Mouse (Mus musculus) embryonic facial prominence, embryonic 14.5 days (tissue): ENCODE measurements at regions not wholly inside any gene's neighbourhood (a gene's known extent, or its start where the extent isn't known, plus 50 kb on each side); places are given as distances from the start of the nearest gene placed in this dataset.
A peak's percentile ranks its signal among the peaks of the same experiment; 100 is the strongest.

Experiments
- ATAC-seq: fragments of 200-750 bp; cut with Nextera tagmentation; 2 replicates; pipeline ENCODE4 v1.8.0; 2017; ENCODE audit warnings: low read depth, moderate number of reproducible peaks, moderate TSS enrichment
- DNase-seq: peaks from one replicate; pipeline ENCODE4 v3.0.0-alpha.2; 2015; ENCODE audit warnings: low spot score
- H3K27ac ChIP-seq: fragments of 300-500 bp; sonication (generic); replicated peaks from 2 replicates; pipeline ENCODE4 v1.5.1; 2014; ENCODE audit warnings: low read depth, mild to moderate bottlenecking, low read length, moderate library complexity
- H3K27me3 ChIP-seq: fragments of 300-500 bp; sonication (generic); replicated peaks from 2 replicates; pipeline ENCODE4 v1.6.1; 2014; ENCODE audit warnings: low read length; ENCODE audit not compliant: control insufficient read depth, insufficient read depth
- H3K36me3 ChIP-seq: fragments of 300-500 bp; sonication (generic); 2 replicates; pipeline ENCODE4 v1.6.1; 2014; ENCODE audit warnings: low read length, mixed read lengths; ENCODE audit not compliant: control insufficient read depth, insufficient read depth
- H3K4me1 ChIP-seq: fragments of 300-500 bp; sonication (generic); 2 replicates; pipeline ENCODE4 v1.6.1; 2014; ENCODE audit warnings: antibody characterized with exemption, low read length; ENCODE audit not compliant: control insufficient read depth, insufficient read depth
- H3K4me2 ChIP-seq: fragments of 300-500 bp; sonication (generic); 2 replicates; pipeline ENCODE4 v1.6.1; 2014; ENCODE audit warnings: low read depth, mild to moderate bottlenecking, low read length, moderate library complexity, mixed read lengths
- H3K4me3 ChIP-seq: fragments of 300-500 bp; sonication (generic); 2 replicates; pipeline ENCODE4 v1.5.1; 2014; ENCODE audit warnings: low read depth, mild to moderate bottlenecking, low read length
- H3K9ac ChIP-seq: fragments of 300-500 bp; sonication (generic); 2 replicates; pipeline ENCODE4 v1.6.1; 2014; ENCODE audit warnings: low read depth, mild to moderate bottlenecking, low read length, moderate library complexity, mixed read lengths
- H3K9me3 ChIP-seq: fragments of 300-500 bp; sonication (generic); 2 replicates; pipeline ENCODE4 v1.6.1; 2016; ENCODE audit warnings: low read length; ENCODE audit not compliant: control insufficient read depth
- WGBS: fragments of 180-500 bp; shearing (Covaris S2); extraction: QIAGEN DNeasy Blood & Tissue Kit; methylation state at CpG from one replicate; pipeline ENCODE4 v1.1.7; 2014; 5-methylcytosine and 5-hydroxymethylcytosine counted together

- H3K9ac ChIP-seq = no peak overlapping the region
- no peaks in the 10 kb centered on the region for H3K9me3 ChIP-seq
- DNase-seq (no peak), ATAC-seq (no peak)
- no peaks in the 10 kb centered on the region for H3K36me3 ChIP-seq
- no peak overlapping the region for H3K4me2 ChIP-seq
- peaks cover 3% of the 10 kb centered on the region; the same call in 1 of the 2 replicates for H3K27me3 ChIP-seq
- no peak overlapping the region for H3K4me3 ChIP-seq
- H3K27ac ChIP-seq = no peak overlapping the region
- WGBS = 69% methylated on average over 5 of the region's 5 CpGs
- peaks cover 35% of the 10 kb centered on the region for H3K4me1 ChIP-seq
Measured at GRCm38 (mm10) chr17:44423471-44423985, 235.1 kb downstream of the Clic5 start.

DNA sequence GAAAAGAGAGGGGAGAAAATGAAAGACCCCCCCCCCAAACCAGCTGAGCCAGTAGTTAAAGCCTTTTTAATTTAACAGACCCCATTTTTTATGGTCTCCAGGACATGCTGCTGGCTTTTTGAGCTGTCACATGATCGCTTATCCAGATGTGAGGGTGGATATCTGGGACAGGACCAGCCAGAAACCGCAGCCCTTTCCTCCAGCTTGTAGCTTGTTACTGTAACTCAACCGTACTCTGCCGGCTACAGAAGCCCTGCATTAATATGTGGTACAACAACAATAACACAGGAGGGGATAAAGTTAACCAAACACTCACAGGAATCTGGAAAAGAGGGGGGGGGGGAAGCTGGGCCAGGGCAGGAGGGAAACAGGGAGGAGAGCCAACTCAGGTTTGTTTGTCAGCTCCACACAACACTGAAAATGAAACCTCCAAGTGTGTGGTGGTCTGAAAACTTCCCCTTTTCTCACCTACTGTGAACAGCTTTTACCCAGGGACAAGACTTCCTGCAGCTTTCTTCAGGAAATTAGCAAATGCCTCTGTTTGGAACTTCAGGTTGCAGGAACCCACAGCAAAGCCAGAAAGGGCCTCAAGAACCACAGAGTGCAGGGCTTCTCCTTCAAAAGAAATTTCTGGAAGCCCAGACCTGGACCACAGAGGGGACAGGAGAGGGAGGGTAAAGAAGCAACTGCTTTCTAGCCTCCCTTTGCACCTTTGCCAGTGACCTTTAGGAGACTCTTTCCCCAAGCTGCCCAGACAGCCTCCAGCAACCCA lies 244.3 kb downstream of the Clic5 start:
- peaks cover 7% of the 10 kb centered on the region; the same call in 1 of the 2 replicates for H3K4me1 ChIP-seq
- no peak overlapping the region for H3K9ac ChIP-seq
- H3K9me3 ChIP-seq = no peaks in the 10 kb centered on the region
- WGBS = 9% methylated on average over 4 of the region's 4 CpGs
- no peak overlapping the region for H3K4me3 ChIP-seq
- DNase-seq (peak; percentile 92), ATAC-seq (peak; percentile 84)
- H3K4me2 ChIP-seq = peak overlapping the region; percentile 28; the same call in 1 of the 2 replicates
- H3K27me3 ChIP-seq = no peaks in the 10 kb centered on the region; the same call in 1 of the 2 replicates
- H3K27ac ChIP-seq = peak overlapping the region; percentile 65
- H3K36me3 ChIP-seq = no peaks in the 10 kb centered on the region

- no peaks in the 10 kb centered on the region; the same call in 1 of the 2 replicates for H3K27me3 ChIP-seq
- no peaks in the 10 kb centered on the region for H3K9me3 ChIP-seq
- DNase-seq (no peak), ATAC-seq (no peak)
- no peak overlapping the region for H3K4me3 ChIP-seq
- H3K4me1 ChIP-seq = peaks cover 7% of the 10 kb centered on the region; the same call in 1 of the 2 replicates
- no peaks in the 10 kb centered on the region for H3K36me3 ChIP-seq
- H3K9ac ChIP-seq = no peak overlapping the region
- peak overlapping the region; percentile 65 for H3K27ac ChIP-seq
- no peak overlapping the region; the same call in 1 of the 2 replicates for H3K4me2 ChIP-seq
Measured at GRCm38 (mm10) chr17:44433296-44433653, 244.9 kb downstream of the Clic5 start.

DNA sequence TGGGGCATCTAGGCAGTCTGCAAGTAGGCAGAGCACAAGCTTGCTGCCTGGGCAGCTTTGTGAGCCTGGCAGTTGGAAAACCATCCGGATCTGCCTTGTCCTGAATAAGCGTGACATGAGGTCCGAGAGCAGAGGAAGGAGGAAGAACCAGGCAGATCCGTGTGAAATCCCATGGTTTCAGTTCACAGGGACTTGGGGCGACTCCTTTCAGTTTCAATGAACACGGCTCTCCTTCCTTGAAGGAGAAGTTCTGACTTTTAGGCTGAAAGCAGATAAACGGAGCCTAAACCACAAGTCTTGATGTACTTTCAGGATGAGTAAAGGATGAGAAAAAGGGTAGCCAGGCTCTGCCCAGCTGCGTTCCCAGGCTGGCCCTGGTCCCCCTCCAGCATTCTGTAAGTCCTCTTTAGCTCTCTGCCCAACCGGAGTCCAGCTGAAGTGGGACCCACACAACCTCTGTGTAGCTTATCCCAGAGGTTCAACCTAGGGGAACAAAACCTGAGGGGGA lies 248.2 kb downstream of the Clic5 start:
- 86% methylated on average over 9 of the region's 9 CpGs for WGBS
- H3K9ac ChIP-seq = no peak overlapping the region
- no peaks in the 10 kb centered on the region; the same call in 1 of the 2 replicates for H3K27me3 ChIP-seq
- no peak overlapping the region for H3K4me3 ChIP-seq
- H3K27ac ChIP-seq = no peak overlapping the region
- ATAC-seq (no peak), DNase-seq (no peak)
- peaks cover 7% of the 10 kb centered on the region; the same call in 1 of the 2 replicates for H3K4me1 ChIP-seq
- H3K36me3 ChIP-seq = no peaks in the 10 kb centered on the region
- H3K9me3 ChIP-seq = no peaks in the 10 kb centered on the region
- no peak overlapping the region for H3K4me2 ChIP-seq

GRCm38 (mm10) chr17:44438526-44438925 lies 250.1 kb downstream of the Clic5 start:
- H3K36me3 ChIP-seq = no peaks in the 10 kb centered on the region
- no peak overlapping the region for H3K4me2 ChIP-seq
- H3K27ac ChIP-seq = no peak overlapping the region
- no peaks in the 10 kb centered on the region; the same call in 1 of the 2 replicates for H3K27me3 ChIP-seq
- no peak overlapping the region for H3K4me3 ChIP-seq
- no peaks in the 10 kb centered on the region for H3K4me1 ChIP-seq
- DNase-seq (no peak), ATAC-seq (no peak)
- no peak overlapping the region for H3K9ac ChIP-seq
- no peaks in the 10 kb centered on the region for H3K9me3 ChIP-seq

- no peaks in the 10 kb centered on the region for H3K27me3 ChIP-seq
- ATAC-seq = no peak
- H3K4me2 ChIP-seq = no peak overlapping the region
- 53% methylated on average over 11 of the region's 11 CpGs for WGBS
- no peak overlapping the region for H3K27ac ChIP-seq
- H3K4me3 ChIP-seq = no peak overlapping the region
- no peaks in the 10 kb centered on the region for H3K36me3 ChIP-seq
- H3K4me1 ChIP-seq = no peaks in the 10 kb centered on the region
- H3K9ac ChIP-seq = no peak overlapping the region
- DNase-seq = no peak
- no peaks in the 10 kb centered on the region for H3K9me3 ChIP-seq
Measured at GRCm38 (mm10) chr17:44443460-44443859, 255.1 kb downstream of the Clic5 start.

- H3K27me3 ChIP-seq = no peaks in the 10 kb centered on the region
- no peak for ATAC-seq
- H3K36me3 ChIP-seq = no peaks in the 10 kb centered on the region
- H3K4me2 ChIP-seq = no peak overlapping the region
- no peak overlapping the region for H3K4me3 ChIP-seq
- WGBS = 54% methylated on average over 3 of the region's 3 CpGs
- no peak overlapping the region for H3K9ac ChIP-seq
- H3K4me1 ChIP-seq = no peaks in the 10 kb centered on the region
- H3K9me3 ChIP-seq = no peaks in the 10 kb centered on the region
- H3K27ac ChIP-seq = no peak overlapping the region
- DNase-seq = peak; percentile 56
Measured at GRCm38 (mm10) chr17:44445361-44445760, 257.0 kb downstream of the Clic5 start.
